Mouse (Mus musculus): ENCODE results near the gene Lcmt1.

Gene Lcmt1

GRCm38 (mm10) chr7:123360185-123360584, 9.4 kb upstream of the Lcmt1 start:
- DNase-seq (ENCODE audit: low read depth, low spot score): no peak

GRCm38 (mm10) chr7:123361229-123361980, 8.2 kb upstream of the Lcmt1 start:
- no peak for DNase-seq (ENCODE audit: low read depth, low spot score)

- no peak for DNase-seq (ENCODE audit: low read depth, low spot score)
These were observed 6.8 kb upstream of the Lcmt1 start for GRCm38 (mm10) chr7:123362806-123363205.

DNA sequence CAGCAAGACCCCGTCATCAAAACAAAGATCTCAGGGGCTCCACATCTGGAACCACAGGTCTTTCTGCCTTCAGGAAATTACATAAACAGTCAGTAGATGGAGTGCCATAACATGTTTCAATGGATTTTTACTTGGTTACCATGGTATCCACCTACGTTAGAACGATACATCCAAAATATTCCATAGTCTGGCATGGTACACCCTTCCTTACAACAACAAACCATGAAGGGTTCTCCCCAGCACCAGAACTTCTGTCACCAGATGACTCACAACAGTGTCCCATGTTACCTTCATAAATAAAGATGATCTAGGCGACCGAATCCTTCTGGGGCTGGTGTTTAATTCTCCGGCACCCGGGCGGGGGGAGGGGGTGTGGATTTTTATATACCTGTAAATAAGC, 5.6 kb upstream of the Lcmt1 start:
- no peak for DNase-seq (ENCODE audit: low read depth, low spot score)

GRCm38 (mm10) chr7:123365876-123366741, 3.5 kb upstream of the Lcmt1 start:
- DNase-seq (ENCODE audit: low read depth, low spot score): no peak

GRCm38 (mm10) chr7:123366806-123367205, 2.8 kb upstream of the Lcmt1 start:
- DNase-seq (ENCODE audit: low read depth, low spot score): no peak

DNA sequence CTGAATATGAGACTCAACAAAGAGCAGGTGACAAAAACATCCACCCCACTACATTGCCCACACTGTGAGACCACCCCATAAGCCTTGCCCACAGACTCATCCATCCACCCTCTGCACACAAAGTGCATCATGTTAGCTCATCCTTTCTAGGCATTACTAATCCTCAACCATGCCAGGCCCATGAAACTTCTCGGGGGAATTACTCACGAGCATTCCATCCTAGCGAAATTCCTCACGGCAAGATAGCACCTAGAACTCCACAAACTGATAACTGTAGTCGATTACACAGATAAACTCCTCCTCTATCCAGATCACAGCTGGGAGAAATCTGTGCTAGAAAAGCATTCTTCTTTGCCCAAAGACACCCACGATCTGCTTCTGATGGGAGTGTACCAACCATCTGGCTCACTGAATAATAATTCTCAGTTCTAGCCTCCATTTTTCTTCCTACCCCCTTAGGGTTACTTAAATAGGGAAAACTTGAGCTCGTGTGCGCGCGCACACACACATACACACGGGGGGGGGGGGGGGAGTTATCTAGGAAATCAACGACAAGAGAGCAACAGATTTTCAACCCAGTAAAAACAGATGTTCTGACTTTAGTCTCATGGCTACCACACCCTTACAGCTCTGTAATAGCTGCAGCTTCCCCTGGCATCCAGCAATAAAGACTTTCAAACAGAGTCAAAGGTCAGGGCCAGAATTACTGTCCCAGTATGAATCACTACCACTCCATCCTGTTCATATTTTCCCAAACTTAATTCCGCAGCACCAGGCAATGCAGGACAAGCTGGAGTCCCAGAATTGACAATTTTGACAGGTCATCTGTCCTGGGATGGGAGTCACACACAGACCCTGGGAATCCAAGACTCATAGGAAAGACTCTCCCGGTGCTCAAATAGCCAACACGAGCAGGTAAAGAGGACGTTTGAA, 2.1 kb upstream of the Lcmt1 start:
- DNase-seq (ENCODE audit: low read depth, low spot score): no peak

DNA sequence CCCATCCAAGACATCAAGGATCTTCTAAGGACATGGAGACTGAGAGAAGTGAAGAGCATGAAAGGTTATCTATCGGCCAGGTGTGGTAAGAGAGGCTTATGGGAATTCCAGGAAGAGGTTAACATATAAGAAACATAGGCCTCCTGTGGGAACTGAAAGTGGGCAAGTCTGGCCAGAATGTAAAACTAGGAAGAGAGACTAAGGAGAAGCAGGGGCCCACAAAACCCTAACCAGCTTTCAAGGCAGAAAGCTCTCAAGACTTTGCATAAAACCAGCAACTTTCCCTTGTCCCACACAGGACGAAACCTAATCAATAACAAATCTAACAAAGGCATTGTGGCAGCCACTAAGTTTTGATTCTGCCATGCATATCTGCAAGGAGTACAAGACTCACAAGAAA, 1.4 kb upstream of the Lcmt1 start:
- DNase-seq (ENCODE audit: low read depth, low spot score): no peak

DNA sequence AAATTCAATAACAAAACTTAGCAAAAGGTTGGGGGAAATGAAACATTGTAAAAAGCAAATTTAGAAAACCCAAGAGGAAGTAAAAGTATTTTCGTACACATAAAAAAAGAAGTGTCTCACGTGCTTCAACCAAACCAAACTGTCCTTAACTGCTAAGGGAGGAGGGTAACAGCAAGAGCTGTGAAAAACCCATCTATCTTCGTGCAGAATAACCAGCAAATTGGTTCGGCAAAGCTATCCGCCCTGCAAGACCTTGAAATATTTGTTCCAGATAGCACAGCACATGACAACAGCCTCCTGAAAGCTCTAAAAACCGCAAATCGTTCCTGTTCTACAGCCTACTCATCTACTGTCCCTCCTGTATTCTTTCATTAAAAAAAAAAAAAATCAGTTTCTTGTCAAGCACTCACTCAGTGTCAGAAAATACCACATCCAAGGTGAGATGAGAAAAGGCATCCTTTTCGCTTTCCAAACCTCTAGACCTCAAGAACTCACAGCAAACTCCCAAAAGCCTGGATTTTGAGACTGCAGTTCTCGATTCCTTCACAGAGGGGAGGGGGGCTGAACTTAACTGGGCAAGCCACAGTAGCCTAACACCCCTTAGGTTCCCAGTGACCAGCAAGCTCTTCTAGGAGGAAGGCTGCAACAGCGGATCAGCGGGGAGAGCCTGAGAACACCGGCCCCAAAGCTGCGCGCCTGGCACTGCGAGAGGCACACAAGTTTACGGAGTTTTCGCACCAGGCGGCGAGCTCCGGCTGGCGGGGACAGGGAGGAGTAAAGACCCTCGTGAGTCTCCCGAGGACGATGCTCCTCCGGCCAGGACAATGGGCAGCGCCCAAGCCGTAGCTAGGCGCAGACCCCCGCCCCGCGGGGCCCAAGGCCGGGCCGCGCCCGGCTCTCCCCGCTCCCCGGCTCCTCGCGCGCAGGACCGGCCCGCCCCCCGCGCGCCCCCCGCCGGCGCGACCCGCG, 522 bp upstream of the Lcmt1 start:
- DNase-seq (ENCODE audit: low read depth, low spot score): peak; percentile 38

DNA sequence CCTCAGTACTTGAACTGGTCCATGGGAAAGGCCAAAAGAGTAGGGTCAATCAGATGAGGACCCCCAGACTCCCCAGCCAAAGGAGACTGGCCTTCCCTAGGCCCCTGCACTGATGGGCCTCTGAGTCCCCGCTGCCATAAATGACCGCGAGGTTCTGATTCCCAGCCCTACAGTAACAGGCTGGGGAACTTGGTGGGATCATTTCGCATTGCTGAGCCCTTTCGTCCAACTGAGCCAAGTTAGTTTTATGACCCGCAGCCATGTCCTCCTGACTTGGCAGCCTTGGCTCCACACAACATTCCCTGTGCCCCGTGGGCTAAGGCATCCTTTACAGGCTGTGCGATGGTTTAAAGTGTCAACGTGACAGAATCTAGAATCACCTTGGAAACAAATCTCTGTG, 1.1 kb downstream of the Lcmt1 start:
- DNase-seq (ENCODE audit: low read depth, low spot score): no peak

- no peak for DNase-seq (ENCODE audit: low read depth, low spot score)
These were observed 1.9 kb downstream of the Lcmt1 start for GRCm38 (mm10) chr7:123371501-123371900.

- DNase-seq (ENCODE audit: low read depth, low spot score): peak; percentile 95
These were observed 8.1 kb downstream of the Lcmt1 start for GRCm38 (mm10) chr7:123377443-123378400.

DNA sequence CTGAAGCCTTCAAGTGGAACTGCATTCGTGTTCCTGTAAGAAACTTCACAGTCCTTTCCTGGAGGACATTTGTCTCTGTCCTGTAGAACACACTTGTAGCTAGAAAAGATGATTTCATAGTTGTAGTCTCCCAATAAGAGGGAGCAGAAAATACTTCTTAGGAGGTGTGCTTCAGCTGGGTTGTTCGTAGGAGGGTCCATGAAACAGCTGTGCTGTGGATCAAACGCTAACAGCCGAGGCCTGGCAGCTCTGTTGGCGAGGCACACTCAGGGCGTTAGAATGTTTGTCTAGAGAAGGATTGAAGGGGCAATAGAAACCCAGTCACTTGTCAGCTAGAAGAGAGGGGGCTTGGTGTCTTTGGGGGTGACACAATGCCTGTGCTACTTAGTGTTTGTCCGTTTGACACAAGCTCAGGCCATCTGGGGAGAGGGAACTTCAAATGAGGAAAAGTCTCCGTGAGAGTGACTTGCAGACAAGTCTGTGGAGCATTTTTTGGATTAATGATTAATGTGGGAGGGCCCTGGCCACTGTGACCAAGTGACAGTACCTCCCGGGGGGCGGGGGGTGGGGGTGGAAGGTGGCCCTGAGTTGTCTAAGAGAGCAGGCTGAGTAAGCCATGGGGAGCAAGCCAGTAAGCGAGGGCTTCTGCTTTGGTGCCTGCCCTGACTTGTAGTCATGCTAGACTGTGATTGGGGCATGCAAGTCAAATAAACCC, 16.3 kb downstream of the Lcmt1 start:
- no peak for DNase-seq (ENCODE audit: low read depth, low spot score)

DNA sequence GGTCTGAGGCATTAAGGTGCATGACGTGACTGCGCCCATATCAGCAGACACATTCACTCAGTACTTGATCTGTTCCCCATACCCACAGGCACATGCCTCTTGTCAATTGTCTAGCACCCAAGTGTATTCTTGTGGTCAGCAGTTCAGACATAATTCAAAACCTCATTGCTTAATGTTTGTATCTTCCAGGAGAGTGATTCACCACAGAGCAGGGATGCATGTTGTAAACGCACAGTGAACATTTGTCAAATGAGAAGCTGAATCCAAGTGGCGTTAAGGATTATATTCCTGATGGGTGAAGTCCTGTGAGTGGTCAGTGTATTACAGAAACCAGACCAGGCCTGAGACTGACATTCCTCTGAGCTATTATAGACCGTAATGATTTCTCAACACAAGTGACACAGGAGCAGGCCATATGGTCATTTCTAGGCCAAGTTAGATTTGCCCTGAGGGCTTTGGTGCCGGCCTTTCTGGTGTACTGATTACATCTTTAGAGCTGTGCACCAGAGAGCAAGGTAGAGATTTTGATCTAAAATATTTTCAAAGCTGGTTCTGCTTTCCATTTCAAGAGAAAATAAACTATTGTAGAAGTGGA, 20.2 kb downstream of the Lcmt1 start:
- no peak for DNase-seq (ENCODE audit: low read depth, low spot score)

GRCm38 (mm10) chr7:123394271-123394670, 24.7 kb downstream of the Lcmt1 start:
- no peak for DNase-seq (ENCODE audit: low read depth, low spot score)

DNA sequence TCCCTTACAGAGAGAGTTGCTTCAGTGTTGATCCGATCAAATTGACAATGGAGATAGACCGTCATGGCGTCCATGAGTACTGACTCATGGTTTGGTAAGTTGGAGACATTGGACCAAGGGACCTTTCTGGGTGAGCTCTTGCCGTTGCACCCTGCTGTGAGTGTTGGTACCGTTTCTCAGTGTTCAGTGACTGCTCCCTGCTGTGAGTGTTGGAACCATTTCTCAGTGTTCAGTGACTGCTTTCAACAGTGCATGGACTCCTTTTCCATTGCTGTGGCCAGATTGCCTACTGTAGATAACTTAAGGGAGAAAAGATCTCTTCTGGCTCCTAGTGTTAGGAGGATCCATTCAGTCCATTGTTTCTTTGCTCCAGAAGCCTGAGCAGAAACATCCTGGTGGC, 27.3 kb downstream of the Lcmt1 start:
- no peak for DNase-seq (ENCODE audit: low read depth, low spot score)

DNA sequence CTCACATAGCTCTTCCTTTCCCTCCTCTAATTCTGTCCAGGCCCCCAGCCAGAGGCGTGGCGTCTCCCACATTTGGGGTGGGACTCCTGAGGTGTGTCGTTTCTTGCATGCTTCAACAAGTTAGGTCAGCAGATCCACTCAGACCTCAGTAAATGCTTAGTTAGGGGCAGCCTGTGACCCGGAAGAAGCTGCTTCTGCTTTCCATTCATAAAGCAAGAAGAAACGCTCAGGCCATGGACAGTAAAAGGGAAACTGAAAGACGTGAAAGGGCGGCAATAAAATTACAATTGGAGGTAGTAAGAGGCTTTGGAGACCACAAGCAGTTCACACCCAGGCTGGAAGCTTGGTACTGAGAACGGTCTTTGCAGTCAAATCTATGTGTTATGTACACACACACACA, 27.8 kb downstream of the Lcmt1 start:
- no peak for DNase-seq (ENCODE audit: low read depth, low spot score)

DNA sequence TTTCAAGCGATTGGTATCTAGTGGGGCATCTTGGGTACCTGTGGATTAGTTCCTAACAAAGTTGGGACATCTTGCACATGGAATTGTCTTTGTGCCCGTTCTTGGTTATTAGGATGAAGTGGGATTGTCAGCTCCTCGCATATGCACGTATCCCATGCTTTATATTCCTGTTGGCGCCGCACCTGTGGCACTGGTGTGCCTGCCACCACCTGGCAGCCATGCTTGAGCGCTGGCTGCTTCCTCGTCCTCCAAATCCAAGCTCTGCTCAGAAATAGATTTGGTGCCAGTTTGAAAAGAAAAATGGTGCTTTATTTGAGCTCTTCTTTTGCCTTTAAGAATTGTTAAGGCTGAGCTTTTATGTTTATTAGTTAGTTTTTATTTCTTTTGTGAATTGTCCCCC, 28.3 kb downstream of the Lcmt1 start:
- no peak for DNase-seq (ENCODE audit: low read depth, low spot score)
